Mouse (Mus musculus): ENCODE measurements around the gene Gm27027.

Gene Gm27027

GRCm38 (mm10) chr2:93941670-93942069, 54.5 kb downstream of the Gm27027 start:
- no peak for DNase-seq (ENCODE audit: low read depth in 2 of 2, low spot score in 2 of 2)

- no peak for DNase-seq (ENCODE audit: low read depth in 2 of 2, low spot score in 2 of 2)
Measured at GRCm38 (mm10) chr2:93938534-93938933, 57.6 kb downstream of the Gm27027 start.

DNA sequence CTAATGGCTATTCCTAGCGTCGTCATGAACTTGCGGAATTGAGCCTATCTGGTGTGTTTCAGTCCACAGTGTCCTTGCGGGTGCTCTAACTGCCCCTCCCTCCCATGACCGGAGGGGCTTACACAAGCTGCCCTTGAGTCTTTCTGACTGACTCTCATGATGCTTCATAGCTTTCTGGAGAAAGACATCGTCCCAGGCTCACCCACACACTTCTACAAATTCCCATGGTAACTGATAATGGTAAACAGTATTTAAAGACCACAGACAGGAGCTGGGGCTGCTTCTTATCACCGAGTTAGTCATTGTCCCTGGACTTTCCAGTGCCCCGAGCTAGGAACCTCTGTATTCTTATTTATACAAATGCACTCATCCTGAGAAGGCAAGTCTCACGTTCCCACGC, 67.3 kb downstream of the Gm27027 start:
- DNase-seq (ENCODE audit: low read depth in 2 of 2, low spot score in 2 of 2) = no peak

DNA sequence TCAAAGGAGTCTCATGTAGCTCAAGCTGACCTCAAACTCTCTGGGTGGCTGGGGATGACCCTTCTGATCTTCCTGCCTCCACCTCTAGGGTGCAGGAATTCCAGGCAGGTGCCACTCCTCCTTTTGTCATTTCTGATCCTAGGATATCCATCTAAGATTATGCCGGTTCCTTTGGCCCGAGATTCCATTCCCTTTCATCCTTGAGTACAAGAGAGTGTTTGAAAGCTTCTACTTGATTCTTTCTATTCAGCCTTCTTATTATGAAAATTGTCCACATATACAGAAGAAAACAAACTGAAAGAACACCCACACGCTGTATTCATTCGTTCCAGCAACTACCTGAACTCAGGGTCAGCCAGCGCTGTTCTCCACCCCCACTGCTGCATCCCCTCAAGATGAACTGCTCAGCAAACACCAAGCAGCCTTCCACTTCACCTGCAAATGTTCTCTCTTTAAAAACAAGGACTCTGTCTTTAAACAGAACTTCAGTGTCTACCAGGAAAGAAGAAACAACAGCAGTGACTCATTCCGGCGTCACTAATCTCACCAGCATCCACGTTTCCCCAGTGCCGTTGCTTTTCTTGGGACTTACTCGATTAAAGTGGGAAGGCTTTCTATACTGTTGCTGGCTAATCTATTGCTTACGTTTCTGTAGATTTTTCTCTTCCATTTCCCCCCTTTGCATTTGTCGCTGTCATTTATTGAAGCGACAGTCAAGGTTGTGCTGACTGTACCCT, 68.3 kb downstream of the Gm27027 start:
- no peak for DNase-seq (ENCODE audit: low read depth in 2 of 2, low spot score in 2 of 2)

GRCm38 (mm10) chr2:93926141-93926540, 70.0 kb downstream of the Gm27027 start:
- DNase-seq (ENCODE audit: low read depth in 2 of 2, low spot score in 2 of 2) = no peak

DNA sequence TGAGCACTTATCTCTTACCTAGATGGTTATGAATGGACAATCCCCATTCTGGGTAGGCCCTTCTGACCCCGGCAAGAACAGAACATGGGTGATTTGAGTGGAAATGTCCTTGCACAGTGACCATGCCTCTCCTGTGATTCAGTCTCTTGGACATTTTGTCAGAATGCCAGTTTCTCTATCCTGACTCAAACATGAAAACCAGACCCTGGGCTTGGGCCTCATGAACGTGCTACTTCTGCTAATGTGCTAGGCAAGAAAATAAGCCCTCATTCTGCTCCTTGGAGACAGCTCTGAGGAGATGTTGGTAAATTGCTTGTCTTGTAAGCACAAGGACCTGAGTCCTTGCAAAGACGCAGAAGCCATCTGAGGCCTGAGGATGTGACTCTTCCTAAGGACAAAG, 77.1 kb downstream of the Gm27027 start:
- no peak for DNase-seq (ENCODE audit: low read depth in 2 of 2, low spot score in 2 of 2)

- DNase-seq (ENCODE audit: low read depth in 2 of 2, low spot score in 2 of 2) = no peak
Measured at GRCm38 (mm10) chr2:93913552-93913951, 82.6 kb downstream of the Gm27027 start.

DNA sequence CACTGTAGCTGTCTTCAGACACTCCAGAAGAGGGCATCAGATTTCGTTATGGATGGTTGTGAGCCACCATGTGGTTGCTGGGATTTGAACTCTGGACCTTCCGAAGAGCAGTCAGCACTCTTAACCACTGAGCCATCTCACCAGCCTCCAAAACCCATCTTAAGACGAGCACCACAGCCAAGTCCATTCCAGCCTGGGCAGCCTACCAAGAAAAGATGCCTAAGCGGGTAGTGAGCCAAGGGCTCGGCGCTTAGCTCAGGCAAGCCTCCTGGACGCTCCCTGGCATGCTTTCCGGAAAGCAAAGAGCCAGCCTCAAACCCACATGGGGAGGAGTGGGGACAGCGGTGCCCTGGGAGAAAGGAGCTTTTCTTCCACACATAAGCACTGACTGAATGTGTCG, 84.2 kb downstream of the Gm27027 start:
- no peak for DNase-seq (ENCODE audit: low read depth in 2 of 2, low spot score in 2 of 2)

DNA sequence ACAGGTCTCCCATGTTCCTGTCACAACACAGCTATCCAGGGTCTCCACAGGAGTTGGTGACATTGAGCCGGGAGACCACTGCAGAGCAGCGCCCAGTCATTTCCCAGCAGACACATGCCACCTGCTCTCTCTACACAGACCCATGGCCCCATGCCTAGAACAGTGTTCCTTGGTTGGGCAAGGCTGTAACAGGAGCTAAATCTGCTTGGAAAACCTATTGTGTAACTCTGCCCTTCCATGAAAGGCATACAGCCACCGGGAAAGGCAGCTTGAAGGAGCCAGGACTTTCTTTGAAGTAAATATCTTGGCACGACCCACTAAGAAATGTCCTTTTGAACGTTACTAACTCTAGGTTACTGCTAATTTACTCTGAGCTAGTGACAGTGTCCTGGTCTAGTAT, 86.4 kb downstream of the Gm27027 start:
- DNase-seq (ENCODE audit: low read depth in 2 of 2, low spot score in 2 of 2) = no peak

- DNase-seq (ENCODE audit: low read depth in 2 of 2, low spot score in 2 of 2) = no peak
Measured at GRCm38 (mm10) chr2:93907519-93908294, 88.4 kb downstream of the Gm27027 start.

All from CD8-positive naive resting alpha-beta T cell, adult 2 months (primary cell).